Comparison of ENCODE assay signal across 9 mouse cellular contexts in genomic region chr19:37233561-37234539, GRCm38 (mm10). TPM values are rescaled to one million over a fixed set of nuclear protein-coding genes. Genes with fewer than 3 reads are reported as not detected.
DNase-seq lines count a peak whose midpoint lies in the region; ATAC-seq lines count a peak whose summit lies in the region.
"Had no signal": no experiment of that assay in that cellular context is flagged by ENCODE, and none has a peak within 500 bp of the region (broad histone marks: within the 10 kb centered on the region; RNA-seq: fewer than 3 reads in every experiment).

No protein-coding gene starts in this region.

- peak overlapping the region; percentile 43 for H3K4me3 ChIP-seq in hindbrain, embryonic 14.5 days (replicated peaks; ENCODE audit: low read length)
- H3K4me3 ChIP-seq in megakaryocyte, embryonic 14.5 days (replicated peaks): peak overlapping the region; percentile 88

- peak; percentile 28 for ATAC-seq in common myeloid progenitor, adult 5-6 weeks (replicated peaks; ENCODE audit: low read depth, poor library complexity, severe bottlenecking)
- ATAC-seq in hindbrain, embryonic 14.5 days (ENCODE audit: low FRiP score): peak; percentile 59; the same call in 1 of the 2 replicates

- peak overlapping the region; percentile 73 for H3K4me2 ChIP-seq in hindbrain, embryonic 14.5 days (replicated peaks)

- no peaks in the 10 kb centered on the region for H3K4me1 ChIP-seq in hindbrain, embryonic 14.5 days (replicated peaks; ENCODE audit: control insufficient read depth, insufficient read depth, low read length)
- peaks cover 26% of the 10 kb centered on the region for H3K4me1 ChIP-seq in megakaryocyte, embryonic 14.5 days

- H3K27me3 ChIP-seq in hindbrain, embryonic 14.5 days (ENCODE audit: control insufficient read depth, insufficient read depth, low read length): peaks cover 30% of the 10 kb centered on the region
- H3K27me3 ChIP-seq in megakaryocyte, embryonic 14.5 days (replicated peaks): peaks cover 46% of the 10 kb centered on the region

- H3K9me3 ChIP-seq in hindbrain, embryonic 14.5 days (ENCODE audit: control insufficient read depth, low read length): no peaks in the 10 kb centered on the region
- H3K9me3 ChIP-seq in megakaryocyte, embryonic 14.5 days: peaks cover 9% of the 10 kb centered on the region

- DNase-seq in adrenal gland, postnatal 25 days: peak; percentile 5
- DNase-seq in adrenal gland, postnatal 36 days: no peak
- DNase-seq in CD4-positive helper T cell, adult 2 months (ENCODE audit: low read depth, low spot score): peak; percentile 9
- peak; percentile 36 for DNase-seq in hindbrain, embryonic 14.5 days (ENCODE audit: low spot score)
- no peak for DNase-seq in thymus, postnatal 25 days
- DNase-seq in frontal cortex, postnatal 14 days (ENCODE audit: low spot score in 2 of 2): no peak

- H3K9ac ChIP-seq in hindbrain, embryonic 14.5 days: peak overlapping the region; percentile 60

- H3K36me3 ChIP-seq in hindbrain, embryonic 14.5 days (replicated peaks; ENCODE audit: control insufficient read depth, insufficient read depth): no peaks in the 10 kb centered on the region
- no peaks in the 10 kb centered on the region for H3K36me3 ChIP-seq in megakaryocyte, embryonic 14.5 days (replicated peaks; ENCODE audit: low read length)

- 3% methylated on average over 63 of the region's 63 CpGs for WGBS in hindbrain, embryonic 14.5 days

- H3K27ac ChIP-seq in hindbrain, embryonic 14.5 days: no peak overlapping the region
- H3K27ac ChIP-seq: macrophage had no signal

RNA-seq across cellular contexts. Expression of gene Cpeb3, which starts 25.4 kb away (rescaled TPM):
- 17.2 and 31.9 TPM in 2 replicates for total RNA-seq in adrenal gland, postnatal 25 days (2021)
- total RNA-seq in adrenal gland, postnatal 36 days (2021): 10 to 100 TPM; 12.3 to 24.1 TPM
- total RNA-seq in common myeloid progenitor, adult 5-6 weeks (2017): 0.53 and 1.3 TPM in 2 replicates
- polyA plus RNA-seq in hindbrain, embryonic 14.5 days (2014; fragmentation: Nextera tagmentation; extraction: Ambion mirVana): 10.8 and 11.5 TPM in 2 replicates
- polyA plus RNA-seq in megakaryocyte, embryonic 14.5 days (2012; ENCODE audit: insufficient read depth, low replicate concordance): 0.21 TPM in 1 of 2 replicates, not detected in the other

RNA-seq across cellular contexts. Expression of gene March5, which starts 26.5 kb away (rescaled TPM):
- 98.8 and 117 TPM in 2 replicates for total RNA-seq in adrenal gland, postnatal 25 days (2021)
- total RNA-seq in adrenal gland, postnatal 36 days (2021): 100 to 1,000 TPM; 102 to 116 TPM
- total RNA-seq in common myeloid progenitor, adult 5-6 weeks (2017): 77.4 and 101 TPM in 2 replicates
- 123 and 130 TPM in 2 replicates for polyA plus RNA-seq in hindbrain, embryonic 14.5 days (2014; fragmentation: Nextera tagmentation; extraction: Ambion mirVana)
- 28.9 and 37.4 TPM in 2 replicates for polyA plus RNA-seq in megakaryocyte, embryonic 14.5 days (2012; ENCODE audit: insufficient read depth, low replicate concordance)

Comparison
In these comparisons a context has a peak if more than half of its experiments do, and no peak if none do; other contexts are left out.
1. DNase-seq: peak in adrenal gland, postnatal 25 days (single experiment), CD4-positive helper T cell, adult 2 months (single experiment) and hindbrain, embryonic 14.5 days (single experiment); none in adrenal gland, postnatal 36 days (0 of 2), thymus, postnatal 25 days (single experiment) and frontal cortex, postnatal 14 days (0 of 2).